Mouse (Mus musculus) intestine, embryonic 14.5 days (tissue): ENCODE measurements at regions not wholly inside any gene's neighbourhood (a gene's known extent, or its start where the extent isn't known, plus 50 kb on each side); places are given as distances from the start of the nearest gene placed in this dataset.

Source experiments
- ATAC-seq: fragments of 200-750 bp; cut with Nextera tagmentation; replicated peaks from 2 replicates; pipeline ENCODE4 v1.8.0; 2017; ENCODE audit warnings: low read depth, moderate number of reproducible peaks, moderate TSS enrichment, moderate library complexity; ENCODE audit not compliant: low FRiP score, low TSS enrichment
- DNase-seq: peaks from one replicate; pipeline ENCODE4 v3.0.0-alpha.2; 2018; ENCODE audit warnings: low spot score
- H3K27ac ChIP-seq: fragments of 300-500 bp; sonication (generic); 2 replicates; pipeline ENCODE4 v1.5.1; 2014; ENCODE audit warnings: low read depth, mild to moderate bottlenecking, control low read depth
- H3K27me3 ChIP-seq: fragments of 300-500 bp; sonication (generic); replicated peaks from 2 replicates; pipeline ENCODE4 v1.6.1; 2014; ENCODE audit warnings: low read length, control low read depth; ENCODE audit not compliant: control insufficient read depth, insufficient read depth
- H3K36me3 ChIP-seq: fragments of 300-500 bp; sonication (generic); 2 replicates; pipeline ENCODE4 v1.6.1; 2014; ENCODE audit warnings: low read length, control low read depth; ENCODE audit not compliant: control insufficient read depth, insufficient read depth
- H3K4me1 ChIP-seq: fragments of 300-500 bp; sonication (generic); replicated peaks from 2 replicates; pipeline ENCODE4 v1.6.1; 2014; ENCODE audit warnings: low read length, control low read depth, mixed read lengths; ENCODE audit not compliant: control insufficient read depth, insufficient read depth
- H3K4me2 ChIP-seq: fragments of 300-500 bp; sonication (generic); 2 replicates; pipeline ENCODE4 v1.6.1; 2014; ENCODE audit warnings: low read length
- H3K4me3 ChIP-seq: fragments of 300-500 bp; sonication (generic); 2 replicates; pipeline ENCODE4 v1.5.1; 2014; ENCODE audit warnings: low read depth, low read length, control low read depth, mixed read lengths
- H3K9ac ChIP-seq: fragments of 300-500 bp; sonication (generic); 2 replicates; pipeline ENCODE4 v1.6.1; 2014; ENCODE audit warnings: mild to moderate bottlenecking, low read length
- H3K9me3 ChIP-seq: fragments of 300-500 bp; sonication (generic); 2 replicates; pipeline ENCODE4 v1.6.1; 2016; ENCODE audit warnings: low read length, control low read depth; ENCODE audit not compliant: control insufficient read depth
- WGBS: fragments of 180-500 bp; shearing (Covaris S2); extraction: QIAGEN DNeasy Blood & Tissue Kit; methylation state at CpG from one replicate; pipeline ENCODE4 v1.1.7; 2014; 5-methylcytosine and 5-hydroxymethylcytosine counted together

DNA sequence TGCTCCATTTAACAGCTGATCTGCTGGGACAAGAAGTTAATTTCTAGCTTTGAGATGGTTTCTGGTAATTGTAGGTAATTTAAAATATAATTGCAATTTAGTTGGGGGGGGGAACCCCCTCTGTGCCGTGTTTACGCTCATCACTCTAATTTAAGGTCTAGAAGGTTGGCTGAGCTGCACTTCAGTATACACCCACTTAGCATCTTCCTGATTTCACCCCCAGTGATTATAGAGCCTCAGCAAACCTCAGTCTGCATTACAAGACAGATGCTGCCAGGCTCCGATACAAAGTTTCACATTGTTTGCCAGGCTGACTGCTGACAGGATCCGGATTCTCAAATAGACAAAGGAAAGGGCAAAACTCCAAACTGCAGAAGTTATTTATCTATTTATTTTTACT is 71.5 kb upstream of the Bmp4 start:
- Histone ChIP-seq H3K4me1 (no peaks in the 10 kb centered on the region), H3K9me3 (no peaks in the 10 kb centered on the region), H3K4me3 (no peak overlapping the region), H3K9ac (no peak overlapping the region), H3K4me2 (no peak overlapping the region), H3K36me3 (no peaks in the 10 kb centered on the region), H3K27me3 (no peaks in the 10 kb centered on the region), H3K27ac (no peak overlapping the region)
- 85% methylated on average over 4 of the region's 4 CpGs for WGBS
- ATAC-seq (no peak), DNase-seq (no peak)

- Histone ChIP-seq H3K27me3 (no peaks in the 10 kb centered on the region), H3K4me2 (no peak overlapping the region), H3K27ac (no peak overlapping the region), H3K36me3 (no peaks in the 10 kb centered on the region), H3K9ac (no peak overlapping the region), H3K4me3 (no peak overlapping the region), H3K9me3 (no peaks in the 10 kb centered on the region), H3K4me1 (no peaks in the 10 kb centered on the region)
- ATAC-seq (no peak), DNase-seq (no peak)
- WGBS, result 34% methylated on average over 6 of the region's 6 CpGs
Measured at GRCm38 (mm10) chr14:46454500-46454899, 64.0 kb upstream of the Bmp4 start.

GRCm38 (mm10) chr14:46441696-46442095 is 51.2 kb upstream of the Bmp4 start:
- DNase-seq (no peak), ATAC-seq (no peak)
- no peaks in the 10 kb centered on the region for H3K27me3 ChIP-seq
- H3K4me3 ChIP-seq, result no peak overlapping the region
- H3K9me3 ChIP-seq, result no peaks in the 10 kb centered on the region
- no peaks in the 10 kb centered on the region for H3K36me3 ChIP-seq
- peaks cover 5% of the 10 kb centered on the region; the same call in 1 of the 2 replicates for H3K4me1 ChIP-seq
- H3K9ac ChIP-seq, result no peak overlapping the region
- WGBS, result 93% methylated on average over 6 of the region's 6 CpGs
- no peak overlapping the region for H3K27ac ChIP-seq
- no peak overlapping the region for H3K4me2 ChIP-seq
